Mouse (Mus musculus): ENCODE results near the gene Olfr1509. TPM values are rescaled to one million over a fixed set of nuclear protein-coding genes. Genes with fewer than 3 reads are reported as not detected.
"Not testable (repeated sequence)": the region's sequence is repeated elsewhere in the genome, so short reads cannot be mapped to it uniquely, and the experiment has no call there.

Gene Olfr1509
- not detected for total RNA-seq (2021)

GRCm38 (mm10) chr14:52442690-52443089 lies at the start of gene Olfr1509:
Gene Olfr1509, plus strand, starts transcription at chr14:52442990.
- DNase-seq = no peak

- no peak for DNase-seq
Observed at GRCm38 (mm10) chr14:52397279-52397678, 45.5 kb upstream of the Olfr1509 start, which contains the start of gene Olfr1511. Gene Olfr1511, minus strand, starts transcription at chr14:52397379.

GRCm38 (mm10) chr14:52410142-52410919 lies 32.5 kb upstream of the Olfr1509 start:
- not testable (repeated sequence) for DNase-seq

- no peak for DNase-seq
Observed at GRCm38 (mm10) chr14:52414273-52414672, 28.5 kb upstream of the Olfr1509 start, which contains the start of gene Olfr1510. Gene Olfr1510, minus strand, starts transcription at chr14:52414373.

- DNase-seq = no peak
Observed at GRCm38 (mm10) chr14:52427686-52428085, 15.1 kb upstream of the Olfr1509 start.

GRCm38 (mm10) chr14:52451138-52451537 lies 8.3 kb downstream of the Olfr1509 start:
- no peak for DNase-seq

- no peak for DNase-seq
Observed at GRCm38 (mm10) chr14:52461928-52462327, 19.1 kb downstream of the Olfr1509 start.

- DNase-seq = no peak
Observed at GRCm38 (mm10) chr14:52465738-52466137, 22.9 kb downstream of the Olfr1509 start.

- DNase-seq = no peak
Observed at GRCm38 (mm10) chr14:52467395-52467794, 24.6 kb downstream of the Olfr1509 start, which contains the start of gene Olfr1508. Gene Olfr1508, minus strand, starts transcription at chr14:52467495.

GRCm38 (mm10) chr14:52495516-52495915 lies 52.7 kb downstream of the Olfr1509 start, which contains the start of gene Olfr1507:
Gene Olfr1507, minus strand, starts transcription at chr14:52495749.
- no peak for DNase-seq

Other genes with a start within 250 kb of the Olfr1509 start
- 10 to 100 TPM; 48.5 to 50.6 TPM for gene Supt16, start 245.6 kb upstream of the Olfr1509 start, total RNA-seq (2021)
- gene Chd8, start 185.2 kb upstream of the Olfr1509 start, total RNA-seq (2021) = 10 to 100 TPM; 73.8 to 76.4 TPM
- gene Tox4, start 163.8 kb upstream of the Olfr1509 start, total RNA-seq (2021) = 10 to 100 TPM; 37.4 to 39.3 TPM
- gene Rab2b, start 163.4 kb upstream of the Olfr1509 start, total RNA-seq (2021) = 10 to 100 TPM in 1 of 2 experiments, 1 to 10 TPM in 1; 8.9 to 10.6 TPM
- 10 to 100 TPM; 13.6 to 15.4 TPM for gene Mettl3, start 137.9 kb upstream of the Olfr1509 start, total RNA-seq (2021)
- 1 to 10 TPM; 6.1 to 6.4 TPM for gene Sall2, start 114.2 kb upstream of the Olfr1509 start, total RNA-seq (2021)
- gene Olfr1513, start 86.6 kb upstream of the Olfr1509 start, total RNA-seq (2021) = not detected
- gene Olfr1512, start 63.8 kb upstream of the Olfr1509 start, total RNA-seq (2021) = not detected
- gene Olfr1511, start 45.6 kb upstream of the Olfr1509 start, total RNA-seq (2021) = not detected
- not detected for gene Olfr1510, start 28.6 kb upstream of the Olfr1509 start, total RNA-seq (2021)
- not detected for gene Olfr1508, start 24.5 kb downstream of the Olfr1509 start, total RNA-seq (2021)
- not detected for gene Olfr1507, start 52.8 kb downstream of the Olfr1509 start, total RNA-seq (2021)

Data from heart, postnatal 4 days (tissue).